Mouse (Mus musculus): Measurements from ENCODE around the gene Rnpc3. TPM values are rescaled to one million over a fixed set of nuclear protein-coding genes. Genes with fewer than 3 reads are reported as not detected.
"Not testable (repeated sequence)": the region's sequence is repeated elsewhere in the genome, so short reads cannot be mapped to it uniquely, and the experiment has no call there.

The Rnpc3 gene
- 15.4 and 15.5 TPM in 2 replicates for polyA plus RNA-seq (2015; fragmentation: Nextera tagmentation; extraction: Ambion mirVana)

GRCm38 (mm10) chr3:113629606-113630359 lies at the start of gene Rnpc3:
Gene Rnpc3 (minus strand): TSS chr3:113630149.
- Histone ChIP-seq H3K36me3 (replicated peaks) (peaks cover 11% of the 10 kb centered on the region; the same call in 1 of the 2 replicates), H3K9ac (peak within 1 kb of the TSS; percentile 88), H3K9me3 (replicated peaks) (no peaks in the 10 kb centered on the region), H3K27me3 (no peaks in the 10 kb centered on the region), H3K4me1 (replicated peaks) (peaks cover 28% of the 10 kb centered on the region), H3K4me3 (replicated peaks) (peak within 1 kb of the TSS; percentile 83), H3K4me2 (peak within 1 kb of the TSS; percentile 70), H3K27ac (replicated peaks) (peak within 1 kb of the TSS; percentile 100)
- ATAC-seq (ENCODE audit: insufficient read depth): peak; percentile 96
- WGBS (ENCODE audit: insufficient replicate concordance): under 1% methylated on average over 70 of the region's 70 CpGs

- Histone ChIP-seq H3K36me3 (replicated peaks) (no peaks in the 10 kb centered on the region), H3K9ac (no peak overlapping the region), H3K4me1 (replicated peaks) (no peaks in the 10 kb centered on the region), H3K4me3 (replicated peaks) (no peak overlapping the region), H3K4me2 (no peak overlapping the region), H3K27ac (replicated peaks) (no peak overlapping the region), H3K27me3 (no peaks in the 10 kb centered on the region), H3K9me3 (replicated peaks) (no peaks in the 10 kb centered on the region)
- peak; percentile 66; the same call in 1 of the 2 replicates for ATAC-seq (ENCODE audit: insufficient read depth)
- 36% methylated on average over 2 of the region's 2 CpGs for WGBS (ENCODE audit: insufficient replicate concordance)
Measured at GRCm38 (mm10) chr3:113656940-113657339, 27.0 kb upstream of the Rnpc3 start.

GRCm38 (mm10) chr3:113654335-113654734 lies 24.4 kb upstream of the Rnpc3 start:
- no peak overlapping the region for H3K4me2 ChIP-seq
- H3K9me3 ChIP-seq (replicated peaks): no peaks in the 10 kb centered on the region
- ATAC-seq (ENCODE audit: insufficient read depth): no peak
- H3K9ac ChIP-seq: no peak overlapping the region
- no peak overlapping the region for H3K4me3 ChIP-seq (replicated peaks)
- H3K27ac ChIP-seq (replicated peaks): no peak overlapping the region
- 58% methylated on average over 3 of the region's 3 CpGs for WGBS (ENCODE audit: insufficient replicate concordance)
- H3K4me1 ChIP-seq (replicated peaks): no peaks in the 10 kb centered on the region
- no peaks in the 10 kb centered on the region for H3K27me3 ChIP-seq
- no peaks in the 10 kb centered on the region for H3K36me3 ChIP-seq (replicated peaks)

- H3K9me3 ChIP-seq (replicated peaks); H3K9ac ChIP-seq; H3K4me1 ChIP-seq (replicated peaks); H3K27me3 ChIP-seq; H3K36me3 ChIP-seq (replicated peaks); ATAC-seq (ENCODE audit: insufficient read depth); H3K27ac ChIP-seq (replicated peaks); H3K4me3 ChIP-seq (replicated peaks); H3K4me2 ChIP-seq: not testable (repeated sequence)
- WGBS (ENCODE audit: insufficient replicate concordance): 40% methylated on average over 3 of the region's 3 CpGs
Measured at GRCm38 (mm10) chr3:113651386-113651785, 21.4 kb upstream of the Rnpc3 start.

GRCm38 (mm10) chr3:113639545-113639944 lies 9.6 kb upstream of the Rnpc3 start:
- no peak for ATAC-seq (ENCODE audit: insufficient read depth)
- Histone ChIP-seq H3K4me2 (no peak overlapping the region), H3K27ac (replicated peaks) (no peak overlapping the region), H3K9ac (no peak overlapping the region), H3K4me1 (replicated peaks) (no peaks in the 10 kb centered on the region), H3K9me3 (replicated peaks) (no peaks in the 10 kb centered on the region), H3K36me3 (replicated peaks) (no peaks in the 10 kb centered on the region), H3K27me3 (no peaks in the 10 kb centered on the region), H3K4me3 (replicated peaks) (no peak overlapping the region)
- 70% methylated on average over 1 of the region's 1 CpGs for WGBS (ENCODE audit: insufficient replicate concordance)

- no peak overlapping the region for H3K4me3 ChIP-seq (replicated peaks)
- no peak overlapping the region for H3K27ac ChIP-seq (replicated peaks)
- no peak overlapping the region for H3K9ac ChIP-seq
- H3K36me3 ChIP-seq (replicated peaks): no peaks in the 10 kb centered on the region
- H3K4me2 ChIP-seq: no peak overlapping the region
- no peak for ATAC-seq (ENCODE audit: insufficient read depth)
- no peaks in the 10 kb centered on the region for H3K9me3 ChIP-seq (replicated peaks)
- no peaks in the 10 kb centered on the region for H3K27me3 ChIP-seq
- H3K4me1 ChIP-seq (replicated peaks): peaks cover 22% of the 10 kb centered on the region
Measured at GRCm38 (mm10) chr3:113634220-113634619, 4.3 kb upstream of the Rnpc3 start.

- Histone ChIP-seq H3K9me3 (replicated peaks) (no peaks in the 10 kb centered on the region), H3K27me3 (no peaks in the 10 kb centered on the region), H3K36me3 (replicated peaks) (peaks cover 5% of the 10 kb centered on the region; the same call in 1 of the 2 replicates), H3K4me3 (replicated peaks) (peak overlapping the region; percentile 83), H3K9ac (no peak overlapping the region), H3K4me1 (replicated peaks) (peaks cover 28% of the 10 kb centered on the region), H3K27ac (replicated peaks) (peak overlapping the region; percentile 39), H3K4me2 (peak overlapping the region; percentile 70)
- ATAC-seq (ENCODE audit: insufficient read depth): peak; percentile 7
Measured at GRCm38 (mm10) chr3:113631611-113632010, 1.7 kb upstream of the Rnpc3 start.

GRCm38 (mm10) chr3:113630564-113630963 lies 615 bp upstream of the Rnpc3 start:
- no peak for ATAC-seq (ENCODE audit: insufficient read depth)

GRCm38 (mm10) chr3:113606599-113606998 lies 23.4 kb downstream of the Rnpc3 start, which contains the start of gene Amy1:
Gene Amy1 (minus strand): TSS chr3:113606699.
- no peak within 1 kb of the TSS for H3K4me2 ChIP-seq
- no peak within 1 kb of the TSS for H3K27ac ChIP-seq (replicated peaks)
- no peak within 1 kb of the TSS for H3K4me3 ChIP-seq (replicated peaks)
- no peaks in the 10 kb centered on the region for H3K27me3 ChIP-seq
- H3K9ac ChIP-seq: no peak within 1 kb of the TSS
- H3K36me3 ChIP-seq (replicated peaks): peaks cover 21% of the 10 kb centered on the region
- H3K9me3 ChIP-seq (replicated peaks): no peaks in the 10 kb centered on the region
- WGBS (ENCODE audit: insufficient replicate concordance): 86% methylated on average over 2 of the region's 2 CpGs
- H3K4me1 ChIP-seq (replicated peaks): no peaks in the 10 kb centered on the region
- ATAC-seq (ENCODE audit: insufficient read depth): no peak

More at GRCm38 (mm10) chr3:113630564-113630963, 615 bp upstream of the Rnpc3 start:
- peak overlapping the region; percentile 83 for H3K4me3 ChIP-seq (replicated peaks)
- H3K27me3 ChIP-seq: no peaks in the 10 kb centered on the region
- peak overlapping the region; percentile 70 for H3K4me2 ChIP-seq
- WGBS (ENCODE audit: insufficient replicate concordance): 5% methylated on average over 13 of the region's 13 CpGs
- peak overlapping the region; percentile 100 for H3K27ac ChIP-seq (replicated peaks)
- H3K36me3 ChIP-seq (replicated peaks): peaks cover 11% of the 10 kb centered on the region; the same call in 1 of the 2 replicates
- H3K9me3 ChIP-seq (replicated peaks): no peaks in the 10 kb centered on the region
- peak overlapping the region; percentile 88 for H3K9ac ChIP-seq
- H3K4me1 ChIP-seq (replicated peaks): peaks cover 28% of the 10 kb centered on the region

GRCm38 (mm10) chr3:113590844-113591243 lies 39.1 kb downstream of the Rnpc3 start:
- Histone ChIP-seq H3K27me3 (no peaks in the 10 kb centered on the region), H3K27ac (replicated peaks) (no peak overlapping the region), H3K4me3 (replicated peaks) (no peak overlapping the region), H3K9ac (no peak overlapping the region), H3K9me3 (replicated peaks) (no peaks in the 10 kb centered on the region), H3K4me2 (no peak overlapping the region), H3K4me1 (replicated peaks) (no peaks in the 10 kb centered on the region), H3K36me3 (replicated peaks) (0 out of 2 replicates have a peak, but pooled peaks cover 3% of the 10 kb centered on the region)
- WGBS (ENCODE audit: insufficient replicate concordance): 35% methylated on average over 1 of the region's 1 CpGs
- ATAC-seq (ENCODE audit: insufficient read depth): no peak

GRCm38 (mm10) chr3:113574578-113574977 lies 55.4 kb downstream of the Rnpc3 start:
- no peaks in the 10 kb centered on the region for H3K27me3 ChIP-seq
- no peaks in the 10 kb centered on the region for H3K36me3 ChIP-seq (replicated peaks)
- no peaks in the 10 kb centered on the region for H3K9me3 ChIP-seq (replicated peaks)
- 53% methylated on average over 4 of the region's 4 CpGs for WGBS (ENCODE audit: insufficient replicate concordance)
- H3K27ac ChIP-seq (replicated peaks): no peak overlapping the region
- ATAC-seq (ENCODE audit: insufficient read depth): peak; percentile 77
- H3K4me3 ChIP-seq (replicated peaks): no peak overlapping the region
- H3K9ac ChIP-seq: no peak overlapping the region
- no peaks in the 10 kb centered on the region for H3K4me1 ChIP-seq (replicated peaks)
- H3K4me2 ChIP-seq: no peak overlapping the region
